Mouse (Mus musculus): ENCODE results near the gene Prss8.
"Not testable (repeated sequence)": the region's sequence is repeated elsewhere in the genome, so short reads cannot be mapped to it uniquely, and the experiment has no call there.

The Prss8 gene

DNA sequence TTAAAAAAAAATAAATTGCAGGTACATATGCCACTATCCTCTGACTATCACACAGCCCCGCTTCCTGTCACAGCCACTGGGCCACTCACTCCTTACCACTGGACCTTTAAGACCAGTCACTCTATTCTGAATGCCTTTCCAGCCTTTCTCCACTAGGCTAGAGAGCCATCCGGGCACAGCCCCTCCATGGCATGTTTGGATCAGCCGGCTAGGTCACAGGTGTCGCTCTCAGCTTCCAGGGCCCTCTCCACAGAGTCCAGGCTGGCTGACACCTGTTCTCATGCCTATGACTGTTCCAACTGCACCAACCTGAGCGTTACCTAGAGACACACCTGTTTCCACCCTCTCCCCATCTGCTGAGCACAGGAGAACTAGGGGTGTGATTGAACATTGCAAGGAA is 1.3 kb downstream of the Prss8 start:
- DNase-seq (ENCODE audit: extremely low spot score) = no peak

DNA sequence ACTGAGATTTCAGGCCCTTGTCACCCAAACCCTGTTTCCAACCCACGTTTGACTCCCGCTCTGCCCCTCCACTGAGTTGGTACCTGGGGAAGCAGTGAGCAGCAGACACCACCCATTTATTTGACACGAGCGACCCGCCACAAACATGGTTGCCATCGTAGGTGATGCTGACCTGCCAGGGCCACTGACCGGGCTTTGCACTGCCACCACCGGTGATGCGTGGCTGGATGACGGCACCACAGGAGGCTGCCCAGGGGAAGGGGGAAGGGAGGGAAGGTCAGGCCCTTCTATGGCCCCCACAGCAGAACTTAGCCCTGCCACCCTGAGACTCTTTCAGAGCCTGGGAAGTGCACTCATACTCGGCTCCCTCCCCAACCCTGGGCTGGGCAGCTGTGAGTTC is 2.2 kb downstream of the Prss8 start:
- DNase-seq (ENCODE audit: extremely low spot score) = no peak

DNA sequence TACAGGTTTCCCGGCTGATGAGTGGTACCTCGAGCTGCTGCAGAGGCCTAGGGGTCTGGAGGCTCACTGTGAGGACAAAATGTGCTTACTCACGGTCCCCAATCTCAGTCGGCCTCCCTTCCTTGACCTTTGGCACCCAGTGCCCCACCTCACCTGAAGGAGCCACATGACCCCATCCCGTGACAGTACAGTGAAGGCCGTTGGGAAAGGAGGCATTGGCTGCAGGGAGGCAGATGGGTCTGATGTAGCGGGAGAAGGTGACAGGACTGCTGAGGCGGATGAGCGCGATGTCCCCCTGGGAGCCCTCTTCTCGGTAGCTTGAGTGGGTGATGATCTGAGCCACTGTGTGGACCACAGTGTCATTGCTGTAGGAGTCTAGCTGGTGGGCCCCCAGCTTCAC is 3.1 kb downstream of the Prss8 start:
- DNase-seq (ENCODE audit: extremely low spot score) = no peak

DNA sequence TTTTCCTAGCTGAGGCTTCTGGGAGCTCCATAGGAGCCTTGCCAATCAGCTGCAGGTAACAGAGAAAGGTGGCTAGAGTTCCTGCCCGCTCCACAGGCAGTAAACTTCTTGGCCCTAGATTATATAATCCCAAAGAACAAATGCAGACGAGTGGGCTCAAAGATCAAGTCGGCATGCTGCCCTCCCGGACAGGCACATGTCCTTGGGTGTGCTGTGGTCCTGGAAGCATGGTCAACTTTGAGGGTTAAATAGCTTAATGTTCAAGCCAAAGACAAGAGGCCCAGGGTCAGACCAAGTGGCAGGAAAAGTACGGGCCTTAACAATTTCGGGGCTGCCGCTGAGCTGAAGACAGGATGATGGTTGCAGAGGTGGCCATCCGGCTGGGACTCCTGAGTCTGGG is 3.8 kb downstream of the Prss8 start:
- DNase-seq (ENCODE audit: extremely low spot score) = no peak

DNA sequence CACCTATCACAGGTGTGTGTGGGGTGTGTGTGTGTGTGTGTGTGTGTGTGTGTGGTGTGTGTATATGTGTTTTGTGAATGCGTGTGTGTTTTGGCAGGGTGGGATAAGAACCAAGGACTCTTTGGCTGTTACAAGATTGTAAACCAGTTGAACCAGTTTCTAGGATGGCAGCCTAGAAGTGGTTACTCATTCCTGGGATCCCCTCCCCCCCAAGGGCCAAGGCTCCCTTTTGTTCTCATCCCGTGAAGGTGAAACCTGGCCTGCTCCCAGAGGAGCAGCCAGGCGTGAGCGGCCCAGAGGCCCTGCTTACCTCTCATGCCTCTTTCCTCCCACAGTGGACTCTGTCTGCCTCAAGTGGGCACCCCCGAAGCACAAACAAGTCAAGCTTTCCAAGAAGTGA is 4.7 kb downstream of the Prss8 start:
- DNase-seq (ENCODE audit: extremely low spot score) = peak; percentile 24

DNA sequence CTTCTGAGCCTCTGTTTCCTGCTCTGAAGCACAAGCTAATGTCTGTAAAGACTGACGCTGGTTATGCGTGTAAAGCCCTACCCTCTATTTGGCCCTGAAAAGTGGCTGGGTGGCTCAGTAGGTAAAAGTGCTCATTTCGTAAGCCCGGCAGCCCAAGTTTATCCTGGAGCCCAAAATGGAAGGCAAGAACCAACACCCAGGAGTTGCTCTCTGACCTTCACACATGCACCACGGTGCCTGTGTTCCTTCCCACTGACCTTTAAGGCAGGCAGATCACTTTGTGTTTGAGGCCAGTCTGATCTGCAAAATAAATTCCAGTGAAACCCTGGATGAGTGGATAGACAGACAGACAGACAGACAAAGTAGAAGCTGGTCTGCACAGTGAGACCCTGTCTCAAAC is 6.2 kb downstream of the Prss8 start:
- no peak for DNase-seq (ENCODE audit: extremely low spot score)

DNA sequence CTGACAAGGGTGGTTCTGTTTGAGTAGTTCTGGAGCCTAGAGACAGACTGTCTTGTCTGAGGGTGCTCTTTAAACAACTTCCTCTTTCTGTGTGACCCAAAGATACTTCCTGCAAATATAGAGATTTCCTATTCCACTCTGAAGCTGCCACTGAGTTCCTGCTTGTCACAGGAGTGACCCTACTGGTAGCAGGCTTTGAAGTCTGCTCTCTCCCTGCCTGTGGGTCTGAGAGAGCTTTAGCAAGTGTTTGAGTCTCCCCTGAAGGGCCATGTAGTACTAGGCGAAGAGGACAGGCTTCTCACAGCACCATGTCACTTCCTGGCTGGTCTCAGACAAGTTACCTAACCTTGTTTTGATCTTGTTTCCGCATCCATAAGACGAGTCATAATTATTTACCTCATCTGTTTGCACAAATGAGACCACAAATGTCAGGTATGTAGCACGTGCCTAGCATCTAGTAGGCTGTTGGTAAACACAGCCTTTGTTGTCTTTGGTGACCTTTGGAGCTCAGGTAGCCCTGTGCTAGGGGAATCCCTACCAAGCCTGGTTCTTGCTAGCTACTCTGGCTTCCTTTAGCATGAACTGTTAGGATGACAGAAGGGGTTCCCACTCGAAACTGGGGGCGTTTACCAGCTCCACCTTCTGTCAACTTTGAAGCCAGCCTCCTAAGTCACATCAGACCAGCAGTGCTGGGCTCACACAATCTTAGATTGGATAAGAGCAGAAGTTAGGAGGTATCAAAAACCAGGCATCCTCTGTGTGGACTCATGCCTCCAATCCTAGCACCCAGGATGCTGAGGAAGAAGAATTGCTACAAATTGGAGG is 7.2 kb downstream of the Prss8 start:
- no peak for DNase-seq (ENCODE audit: extremely low spot score)

DNA sequence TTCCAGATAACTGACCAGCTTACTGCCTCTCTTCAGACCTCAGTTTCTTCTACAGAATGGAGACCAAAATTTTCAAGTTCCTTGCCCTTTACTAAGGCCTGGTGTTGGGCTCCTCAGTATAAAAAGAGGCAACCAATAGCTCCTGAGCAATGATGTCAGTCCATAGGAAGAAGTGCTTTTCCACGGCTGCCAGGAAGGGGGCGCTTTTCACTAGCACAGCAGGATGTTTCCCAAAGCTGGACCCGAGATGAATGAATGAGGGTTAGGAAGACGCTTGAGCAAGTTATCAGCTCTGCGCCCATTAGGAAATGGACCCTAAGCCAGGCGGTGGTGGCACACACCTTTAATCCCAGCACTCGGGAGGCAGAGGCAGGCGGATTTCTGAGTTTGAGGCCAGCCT is 8.4 kb downstream of the Prss8 start:
- peak; percentile 27 for DNase-seq (ENCODE audit: extremely low spot score)

DNA sequence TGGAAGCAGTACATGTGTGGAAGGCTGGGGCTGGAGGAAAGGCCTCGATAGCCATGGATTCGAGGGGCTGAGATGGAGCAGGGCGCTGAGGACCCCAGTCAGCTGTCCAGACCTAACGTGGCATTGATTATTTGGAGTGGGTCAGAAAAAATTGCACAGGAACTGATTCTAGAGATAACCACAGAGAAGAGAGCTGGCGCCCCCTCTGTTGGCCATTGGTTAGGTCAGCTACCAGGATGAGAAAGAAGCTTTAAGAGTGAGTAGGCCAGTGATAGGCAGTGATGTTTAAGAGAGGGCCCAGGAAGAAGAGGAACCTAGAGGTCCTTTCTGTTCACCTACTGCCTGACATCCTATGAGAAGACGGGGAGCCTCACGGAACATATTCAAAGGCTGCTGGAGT is 10.6 kb downstream of the Prss8 start:
- DNase-seq (ENCODE audit: extremely low spot score) = no peak

DNA sequence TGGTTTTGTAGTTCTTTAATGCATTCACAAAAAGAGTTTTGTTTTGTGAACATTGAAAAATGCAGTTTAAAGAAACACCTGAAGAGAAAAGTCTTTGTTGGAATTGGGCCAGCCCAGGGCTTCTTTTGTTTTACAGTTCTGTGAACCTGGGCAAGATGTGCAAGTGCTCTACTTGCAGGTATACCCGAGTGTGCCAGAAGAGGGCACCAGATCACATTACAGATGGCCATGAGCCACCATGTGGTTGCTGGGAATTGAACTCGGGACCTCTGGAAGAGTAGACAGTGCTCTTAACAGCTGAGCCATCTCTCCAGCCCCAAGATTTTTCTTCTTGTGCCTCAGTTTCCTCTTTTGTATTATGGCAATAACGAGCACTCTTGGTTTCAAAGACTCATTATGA is 11.7 kb downstream of the Prss8 start:
- DNase-seq (ENCODE audit: extremely low spot score) = no peak

DNA sequence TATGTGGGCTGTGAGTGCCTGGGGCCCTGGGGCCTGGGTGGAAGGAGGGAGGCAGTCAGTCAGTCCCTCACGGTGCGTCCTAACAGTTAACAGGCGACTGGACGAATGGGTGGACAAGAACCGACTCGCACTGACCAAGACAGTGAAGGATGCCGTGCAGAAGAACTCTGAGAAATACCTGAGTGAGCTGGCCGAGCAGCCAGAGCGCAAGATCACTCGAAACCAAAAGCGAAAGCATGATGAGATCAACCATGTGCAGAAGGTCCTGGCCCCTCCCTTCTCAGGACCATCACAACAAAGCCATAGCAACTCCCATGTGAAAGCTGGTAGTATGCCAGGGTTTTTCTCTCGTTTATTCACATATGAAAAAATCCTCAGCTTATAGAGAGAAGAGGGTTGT is 14.6 kb downstream of the Prss8 start:
- DNase-seq (ENCODE audit: extremely low spot score) = no peak

DNA sequence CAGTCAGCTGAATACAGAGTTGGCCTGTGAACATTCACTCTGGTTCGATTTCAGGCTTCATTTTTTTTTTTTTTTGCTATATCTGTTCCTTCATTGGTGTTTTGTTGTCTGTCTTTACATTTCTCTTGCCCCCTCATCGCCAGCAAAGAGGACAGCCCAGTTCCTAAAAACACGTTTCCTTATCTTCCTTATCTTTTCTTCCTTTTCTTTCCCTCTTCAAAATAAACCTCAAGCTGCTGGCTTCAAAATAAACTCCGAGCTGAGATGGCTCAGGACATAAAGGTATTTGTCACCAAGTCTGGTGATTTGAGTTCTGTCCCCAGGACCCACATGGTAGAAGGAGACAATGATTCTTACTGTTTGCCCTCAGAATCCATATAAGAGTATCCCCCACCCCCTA is 17.0 kb downstream of the Prss8 start:
- no peak for DNase-seq (ENCODE audit: extremely low spot score)

DNA sequence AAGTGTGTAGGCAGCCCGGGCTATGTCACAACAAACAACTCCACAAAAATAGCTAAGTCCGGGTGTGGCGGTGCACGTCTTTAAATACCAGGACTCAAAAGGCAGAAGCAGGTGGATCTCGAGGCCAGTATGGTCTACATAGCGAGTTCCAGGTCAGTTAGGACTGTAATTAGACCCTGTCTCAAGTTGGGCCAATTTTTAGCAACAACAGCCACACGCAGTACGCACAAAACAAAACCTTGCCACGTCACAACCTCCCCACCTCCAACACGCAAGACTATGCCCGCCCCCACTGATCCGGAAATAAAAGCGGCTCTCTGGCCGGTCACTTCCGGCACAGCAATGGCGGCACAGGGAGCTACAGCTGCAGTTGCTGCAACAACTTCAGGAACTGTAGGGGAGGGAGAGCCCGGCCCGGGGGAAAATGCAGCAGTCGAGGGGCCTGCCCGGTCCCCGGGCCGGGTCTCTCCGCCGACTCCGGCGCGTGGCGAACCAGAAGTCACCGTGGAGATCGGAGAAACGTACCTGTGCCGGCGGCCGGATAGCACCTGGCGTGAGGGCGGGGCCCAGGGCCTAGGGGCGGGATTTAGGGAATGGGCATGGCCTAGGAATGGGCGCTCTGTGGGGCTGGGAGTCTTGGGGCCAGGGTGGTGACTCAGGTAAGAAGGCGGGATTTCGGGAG is 17.6 kb downstream of the Prss8 start, which contains the start of gene Kat8:
Gene Kat8, plus strand, starts transcription at position 327 of the 682 bp plus-strand sequence.
- DNase-seq (ENCODE audit: extremely low spot score) = peak; percentile 96

DNA sequence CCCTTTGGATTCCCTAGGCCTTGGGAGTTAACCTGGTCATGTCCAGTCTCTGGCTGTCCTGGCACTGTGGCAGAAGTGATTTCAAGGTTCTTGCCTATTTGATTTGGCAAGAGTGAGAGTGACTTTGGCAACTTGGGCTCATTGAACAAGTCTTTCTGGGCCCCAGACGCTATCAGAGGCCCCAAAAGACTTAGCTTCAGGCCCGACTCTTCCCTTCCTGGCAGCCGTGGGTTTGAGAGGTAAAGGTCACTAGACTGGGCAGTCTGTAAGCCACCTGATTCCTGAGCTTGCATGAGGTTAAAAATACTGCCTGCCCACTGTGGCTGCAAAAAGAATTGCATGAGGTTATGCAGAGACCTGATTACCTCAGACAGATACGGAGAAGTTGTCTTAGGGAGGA is 21.2 kb downstream of the Prss8 start:
- no peak for DNase-seq (ENCODE audit: extremely low spot score)

DNA sequence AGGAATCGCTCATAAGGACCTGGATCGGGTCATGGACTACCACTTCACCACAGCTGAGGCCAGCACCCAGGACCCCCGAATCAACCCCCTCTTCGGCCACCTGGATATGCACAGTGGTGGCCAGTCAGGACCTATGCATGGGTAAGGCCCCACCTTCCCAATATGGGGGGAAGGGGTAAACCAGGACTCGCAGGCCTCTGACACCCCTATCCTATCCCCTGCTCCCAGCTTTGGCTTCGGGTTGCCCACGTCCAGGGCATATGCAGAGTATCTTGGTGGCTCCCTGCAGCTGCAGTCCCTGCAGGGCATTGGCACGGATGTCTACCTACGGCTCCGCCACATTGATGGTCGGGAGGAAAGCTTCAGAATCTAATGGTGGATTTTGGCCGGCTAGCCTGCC is 22.0 kb downstream of the Prss8 start:
- DNase-seq (ENCODE audit: extremely low spot score) = no peak

DNA sequence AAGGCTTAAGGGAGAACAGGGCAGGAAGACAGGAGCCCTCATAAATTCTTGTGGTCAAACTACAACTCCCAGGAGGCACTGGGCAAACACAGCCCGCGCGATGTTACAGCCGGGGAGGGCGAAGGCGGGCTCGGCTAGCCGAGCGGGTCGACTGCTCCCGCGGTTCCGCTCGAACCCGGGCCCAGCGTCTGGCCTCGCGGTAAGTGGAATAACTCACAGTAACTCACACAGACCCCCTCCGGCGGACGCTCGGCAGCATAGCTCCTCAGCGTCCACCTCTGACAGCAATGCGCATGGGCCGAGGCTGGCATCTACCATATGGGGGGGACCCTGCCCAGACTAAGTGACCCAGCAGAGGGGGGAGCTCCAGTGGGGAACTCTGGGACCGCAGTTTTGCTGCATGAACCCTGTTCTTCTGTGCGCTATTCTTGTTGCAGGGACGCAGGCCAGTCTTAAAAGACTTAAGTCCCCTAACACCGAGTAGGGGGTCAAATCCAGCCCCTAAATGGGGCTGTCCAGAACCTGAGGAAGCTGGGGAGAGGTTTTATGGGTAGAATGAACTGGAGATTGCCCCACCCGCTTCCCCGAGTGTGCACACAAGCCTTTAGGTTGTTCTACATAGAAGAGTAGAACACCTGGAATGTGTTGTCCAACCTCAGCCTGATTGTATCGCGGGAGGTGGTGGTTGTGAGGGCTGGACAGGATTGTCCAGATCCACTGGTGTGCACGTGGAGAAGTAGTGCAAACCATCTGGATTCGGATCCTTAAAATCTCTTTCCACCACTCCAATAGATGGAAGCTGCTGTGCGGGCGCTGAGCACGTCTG is 25.7 kb downstream of the Prss8 start, which contains the start of gene Bckdk:
Gene Bckdk, plus strand, starts transcription at position 112 of the 826 bp plus-strand sequence.
- peak; percentile 80 for DNase-seq (ENCODE audit: extremely low spot score)

DNA sequence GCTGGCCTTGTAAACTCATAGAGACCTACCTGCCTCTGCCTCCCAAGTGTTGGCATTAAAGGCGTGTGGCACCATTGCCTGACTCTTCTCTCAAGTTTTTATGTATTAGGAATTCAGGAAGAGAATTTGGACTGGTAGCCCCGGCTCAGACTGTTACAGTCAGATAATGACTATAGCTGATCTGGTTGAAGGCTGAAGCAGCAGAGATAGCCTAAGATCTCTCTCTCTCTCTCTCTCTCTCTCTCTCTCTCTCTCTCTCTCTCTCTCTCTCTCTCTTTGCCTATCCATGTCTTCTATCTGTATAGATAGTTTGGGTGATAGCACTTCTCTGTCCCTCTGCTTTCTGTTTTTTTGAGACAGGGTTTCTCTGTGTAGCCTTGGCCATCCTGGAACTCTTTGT is 28.1 kb downstream of the Prss8 start:
- DNase-seq (ENCODE audit: extremely low spot score) = no peak

DNA sequence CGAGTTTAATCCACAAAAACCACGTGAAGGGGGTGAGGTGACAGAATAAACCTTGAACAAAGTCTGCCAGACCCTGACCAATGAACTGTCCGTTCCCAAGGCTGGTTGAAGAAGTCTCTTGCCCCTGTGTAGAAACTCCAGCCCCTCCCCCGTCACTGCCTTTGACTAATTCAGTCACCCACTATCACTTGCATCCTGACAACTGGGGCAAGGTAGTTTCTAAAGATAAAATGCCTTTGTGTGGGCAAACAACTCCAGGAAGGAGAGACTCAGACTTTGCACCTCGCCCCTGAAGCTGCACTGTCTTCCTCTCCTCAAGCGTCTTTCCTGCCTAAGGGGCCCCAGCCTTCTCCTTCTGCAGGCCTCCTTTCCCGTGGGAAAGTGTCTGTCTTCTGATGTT is 29.9 kb downstream of the Prss8 start:
- DNase-seq (ENCODE audit: extremely low spot score) = no peak

DNA sequence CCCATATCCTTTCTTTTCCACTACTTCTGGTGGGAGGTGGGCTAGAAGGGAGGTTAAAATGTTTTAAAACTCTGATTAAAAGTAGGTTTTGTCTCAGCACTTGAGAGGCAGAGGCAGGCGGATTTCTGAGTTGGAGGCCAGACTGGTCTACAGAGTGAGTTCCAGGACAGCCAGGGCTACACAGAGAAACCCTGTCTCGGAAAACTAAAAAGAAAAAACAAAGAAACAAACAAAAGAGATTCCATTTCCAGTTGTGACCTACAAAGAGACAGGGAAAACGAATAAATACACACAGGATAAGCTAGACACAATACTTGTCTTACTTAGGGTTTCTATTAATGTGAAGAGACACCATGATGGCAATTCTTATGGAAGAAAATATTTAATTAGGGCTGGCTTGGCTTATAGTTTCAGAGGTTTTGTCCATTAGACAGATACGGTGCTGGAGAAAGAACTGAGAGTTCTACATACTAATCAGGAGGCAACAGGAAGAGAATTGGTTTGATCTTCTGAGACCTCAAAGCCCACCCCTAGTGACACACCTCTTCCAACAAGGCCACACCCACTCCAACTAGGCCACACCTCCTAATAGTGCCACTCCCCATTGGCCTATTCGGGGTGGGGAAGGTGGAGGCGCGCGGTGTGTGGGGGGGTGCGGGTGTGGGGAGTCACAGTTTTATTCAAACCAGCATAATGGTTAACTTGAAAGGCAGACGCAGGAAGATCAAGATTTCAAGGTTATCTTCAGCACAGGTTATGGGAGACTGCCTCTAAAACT is 31.5 kb downstream of the Prss8 start:
- DNase-seq (ENCODE audit: extremely low spot score) = no peak

DNA sequence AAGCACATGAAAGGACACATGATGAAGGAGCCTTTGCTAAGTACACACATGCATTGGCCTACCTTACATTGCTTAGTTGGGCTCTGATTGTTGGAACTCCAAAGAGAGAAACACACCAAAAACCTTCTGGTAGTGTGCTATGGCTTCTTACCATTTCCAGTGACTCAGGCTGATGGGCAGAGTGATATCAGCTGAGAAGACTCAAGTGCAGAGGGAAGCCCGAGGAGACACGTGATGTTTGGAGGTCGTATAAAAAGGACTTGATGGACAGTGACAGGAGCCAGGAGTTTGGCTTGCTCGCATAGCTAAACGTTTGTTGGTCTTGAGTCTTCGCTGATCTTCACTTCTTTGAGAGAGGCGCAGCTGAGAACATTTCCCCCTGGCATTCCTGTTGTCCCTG is 32.4 kb downstream of the Prss8 start:
- DNase-seq (ENCODE audit: extremely low spot score) = no peak

DNA sequence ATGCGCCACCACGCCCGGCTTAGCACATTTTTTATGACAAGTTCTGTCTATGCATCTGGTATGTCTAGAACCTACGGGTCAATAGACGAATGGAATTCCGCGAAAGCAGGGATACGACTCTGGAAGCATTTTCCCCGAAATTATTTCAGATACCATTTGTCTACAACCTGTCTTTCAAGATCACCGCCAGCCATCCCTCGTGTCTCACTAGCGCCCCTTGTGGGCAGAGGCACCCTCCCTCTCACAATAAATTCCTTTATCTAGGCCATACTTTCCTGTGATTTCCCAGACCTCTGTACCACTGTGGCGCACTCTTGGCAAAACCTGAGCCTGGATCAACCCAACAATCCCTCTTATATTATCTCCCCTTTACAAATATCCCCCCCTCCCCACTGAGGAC is 33.5 kb downstream of the Prss8 start:
- peak; percentile 39 for DNase-seq (ENCODE audit: extremely low spot score)

DNA sequence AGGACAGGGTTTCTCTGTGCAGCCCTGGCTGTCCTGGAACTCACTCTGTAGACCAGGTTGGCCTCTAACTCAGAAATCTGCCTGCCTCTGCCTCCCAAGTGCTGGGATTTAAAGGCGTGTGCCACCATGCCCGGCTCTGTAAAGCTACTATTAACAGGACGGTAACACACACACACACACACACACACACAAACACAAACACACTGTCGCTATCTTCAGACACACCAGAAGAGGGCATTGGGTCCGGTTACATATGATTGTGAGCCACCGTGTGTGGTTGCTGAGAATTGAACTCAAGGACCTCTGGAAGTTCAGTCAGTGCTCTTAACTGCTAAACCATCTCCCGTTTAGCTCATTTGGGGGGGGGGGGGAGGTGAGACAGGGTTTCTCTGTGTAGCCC is 34.0 kb downstream of the Prss8 start:
- not testable (repeated sequence) for DNase-seq (ENCODE audit: extremely low spot score)

Data from embryo, embryonic 9.5 days (tissue).